Mouse (Mus musculus) E14TG2a.4 (cell line): ENCODE measurements around the gene Tox3.

Experiments used
- CTCF ChIP-seq: conservative IDR thresholded peaks from 2 replicates; pipeline ENCODE4 v1.5.1; 2014; ENCODE audit warnings: low read length
- NANOG ChIP-seq: IDR thresholded peaks from 2 replicates; pipeline ENCODE4 v1.6.1; 2014; ENCODE audit warnings: borderline replicate concordance, low read length, mixed read lengths
- POU5F1 ChIP-seq: IDR thresholded peaks from 2 replicates; pipeline ENCODE4 v1.6.1; 2014; ENCODE audit warnings: low read length, borderline replicate concordance

GRCm38 (mm10) chr8:90267698-90268256 lies 80.4 kb downstream of the Tox3 start:
- TF ChIP-seq NANOG = no peak
- TF ChIP-seq CTCF = no peak
- no peak for TF ChIP-seq POU5F1
